Mouse (Mus musculus): ENCODE measurements around the gene Kif5a. TPM values are rescaled to one million over a fixed set of nuclear protein-coding genes. Genes with fewer than 3 reads are reported as not detected.

The Kif5a gene
- polyA plus RNA-seq, 1 experiment from 2014 or later, result 1.2 TPM

- H3K9me3 ChIP-seq (ENCODE audit: control insufficient read depth, low read length), result 0 out of 2 replicates have a peak, but pooled peaks cover 3% of the 10 kb centered on the region
- H3K27me3 ChIP-seq (ENCODE audit: control insufficient read depth, insufficient read depth, low read depth, low read length), result peaks cover 3% of the 10 kb centered on the region; the same call in 1 of the 2 replicates
- peak overlapping the region; percentile 67 for H3K4me3 ChIP-seq (ENCODE audit: low read length)
- H3K27ac ChIP-seq (ENCODE audit: low read length), result peak overlapping the region; percentile 93
- H3K36me3 ChIP-seq (ENCODE audit: control insufficient read depth, insufficient read depth, low read length), result peaks cover 10% of the 10 kb centered on the region
- peaks cover 30% of the 10 kb centered on the region for H3K4me1 ChIP-seq (replicated peaks; ENCODE audit: control insufficient read depth, insufficient read depth, low read length)
- H3K4me2 ChIP-seq (ENCODE audit: low read depth, low read length), result peak overlapping the region; percentile 94
- ATAC-seq (ENCODE audit: low read depth), result peak; percentile 84
- H3K9ac ChIP-seq (ENCODE audit: low read length), result peak overlapping the region; percentile 82
- 0% methylated on average over 30 of the region's 46 CpGs for WGBS
Measured at GRCm38 (mm10) chr10:127188465-127189115, 74.6 kb downstream of the Kif5a start.

GRCm38 (mm10) chr10:127188079-127188453 lies 75.1 kb downstream of the Kif5a start:
- Histone ChIP-seq H3K9me3 (ENCODE audit: control insufficient read depth, low read length) (0 out of 2 replicates have a peak, but pooled peaks cover 3% of the 10 kb centered on the region), H3K36me3 (ENCODE audit: control insufficient read depth, insufficient read depth, low read length) (peaks cover 10% of the 10 kb centered on the region), H3K4me2 (ENCODE audit: low read depth, low read length) (peak overlapping the region; percentile 94), H3K27ac (ENCODE audit: low read length) (peak overlapping the region; percentile 93), H3K9ac (ENCODE audit: low read length) (peak overlapping the region; percentile 82), H3K27me3 (ENCODE audit: control insufficient read depth, insufficient read depth, low read depth, low read length) (peaks cover 3% of the 10 kb centered on the region; the same call in 1 of the 2 replicates), H3K4me3 (ENCODE audit: low read length) (peak overlapping the region; percentile 67), H3K4me1 (replicated peaks; ENCODE audit: control insufficient read depth, insufficient read depth, low read length) (peaks cover 30% of the 10 kb centered on the region)
- under 1% methylated on average over 15 of the region's 21 CpGs for WGBS
- ATAC-seq (ENCODE audit: low read depth), result no peak

- Histone ChIP-seq H3K27me3 (ENCODE audit: control insufficient read depth, insufficient read depth, low read depth, low read length) (peaks cover 3% of the 10 kb centered on the region; the same call in 1 of the 2 replicates), H3K4me1 (replicated peaks; ENCODE audit: control insufficient read depth, insufficient read depth, low read length) (peaks cover 30% of the 10 kb centered on the region), H3K9me3 (ENCODE audit: control insufficient read depth, low read length) (0 out of 2 replicates have a peak, but pooled peaks cover 3% of the 10 kb centered on the region), H3K27ac (ENCODE audit: low read length) (peak overlapping the region; percentile 93; the same call in 1 of the 2 replicates), H3K4me3 (ENCODE audit: low read length) (peak overlapping the region; percentile 67), H3K9ac (ENCODE audit: low read length) (peak overlapping the region; percentile 82), H3K4me2 (ENCODE audit: low read depth, low read length) (peak overlapping the region; percentile 94), H3K36me3 (ENCODE audit: control insufficient read depth, insufficient read depth, low read length) (peaks cover 10% of the 10 kb centered on the region)
- 51% methylated on average over 10 of the region's 10 CpGs for WGBS
- no peak for ATAC-seq (ENCODE audit: low read depth)
Measured at GRCm38 (mm10) chr10:127187371-127188078, 75.6 kb downstream of the Kif5a start.

- Histone ChIP-seq H3K4me2 (ENCODE audit: low read depth, low read length) (no peak overlapping the region), H3K36me3 (ENCODE audit: control insufficient read depth, insufficient read depth, low read length) (peaks cover 7% of the 10 kb centered on the region), H3K4me1 (replicated peaks; ENCODE audit: control insufficient read depth, insufficient read depth, low read length) (peaks cover 29% of the 10 kb centered on the region), H3K9ac (ENCODE audit: low read length) (no peak overlapping the region), H3K4me3 (ENCODE audit: low read length) (no peak overlapping the region), H3K9me3 (ENCODE audit: control insufficient read depth, low read length) (0 out of 2 replicates have a peak, but pooled peaks cover 3% of the 10 kb centered on the region), H3K27ac (ENCODE audit: low read length) (no peak overlapping the region), H3K27me3 (ENCODE audit: control insufficient read depth, insufficient read depth, low read depth, low read length) (peaks cover 5% of the 10 kb centered on the region; the same call in 1 of the 2 replicates)
- WGBS, result 88% methylated on average over 1 of the region's 1 CpGs
- no peak for ATAC-seq (ENCODE audit: low read depth)
Measured at GRCm38 (mm10) chr10:127186451-127186850, 76.7 kb downstream of the Kif5a start.

- no peak overlapping the region for H3K4me3 ChIP-seq (ENCODE audit: low read length)
- WGBS, result 76% methylated on average over 15 of the region's 15 CpGs
- H3K4me2 ChIP-seq (ENCODE audit: low read depth, low read length), result no peak overlapping the region
- H3K36me3 ChIP-seq (ENCODE audit: control insufficient read depth, insufficient read depth, low read length), result peaks cover 7% of the 10 kb centered on the region
- H3K4me1 ChIP-seq (replicated peaks; ENCODE audit: control insufficient read depth, insufficient read depth, low read length), result peaks cover 21% of the 10 kb centered on the region
- H3K9me3 ChIP-seq (ENCODE audit: control insufficient read depth, low read length), result 0 out of 2 replicates have a peak, but pooled peaks cover 3% of the 10 kb centered on the region
- H3K9ac ChIP-seq (ENCODE audit: low read length), result no peak overlapping the region
- no peak for ATAC-seq (ENCODE audit: low read depth)
- peaks cover 13% of the 10 kb centered on the region for H3K27me3 ChIP-seq (ENCODE audit: control insufficient read depth, insufficient read depth, low read depth, low read length)
- H3K27ac ChIP-seq (ENCODE audit: low read length), result no peak overlapping the region
Measured at GRCm38 (mm10) chr10:127185506-127185905, 77.6 kb downstream of the Kif5a start.

- 0 out of 2 replicates have a peak, but pooled peaks cover 3% of the 10 kb centered on the region for H3K9me3 ChIP-seq (ENCODE audit: control insufficient read depth, low read length)
- H3K9ac ChIP-seq (ENCODE audit: low read length), result no peak overlapping the region
- peaks cover 17% of the 10 kb centered on the region for H3K27me3 ChIP-seq (ENCODE audit: control insufficient read depth, insufficient read depth, low read depth, low read length)
- 69% methylated on average over 9 of the region's 9 CpGs for WGBS
- ATAC-seq (ENCODE audit: low read depth), result no peak
- peaks cover 20% of the 10 kb centered on the region for H3K4me1 ChIP-seq (replicated peaks; ENCODE audit: control insufficient read depth, insufficient read depth, low read length)
- peaks cover 7% of the 10 kb centered on the region for H3K36me3 ChIP-seq (ENCODE audit: control insufficient read depth, insufficient read depth, low read length)
- no peak overlapping the region for H3K27ac ChIP-seq (ENCODE audit: low read length)
- no peak overlapping the region for H3K4me3 ChIP-seq (ENCODE audit: low read length)
- H3K4me2 ChIP-seq (ENCODE audit: low read depth, low read length), result no peak overlapping the region
Measured at GRCm38 (mm10) chr10:127185101-127185500, 78.0 kb downstream of the Kif5a start.

GRCm38 (mm10) chr10:127183759-127184158 lies 79.4 kb downstream of the Kif5a start:
- no peak overlapping the region for H3K4me3 ChIP-seq (ENCODE audit: low read length)
- H3K27me3 ChIP-seq (ENCODE audit: control insufficient read depth, insufficient read depth, low read depth, low read length), result peaks cover 31% of the 10 kb centered on the region
- WGBS, result 28% methylated on average over 20 of the region's 20 CpGs
- H3K9me3 ChIP-seq (ENCODE audit: control insufficient read depth, low read length), result 0 out of 2 replicates have a peak, but pooled peaks cover 3% of the 10 kb centered on the region
- H3K4me2 ChIP-seq (ENCODE audit: low read depth, low read length), result peak overlapping the region; percentile 21; the same call in 1 of the 2 replicates
- peaks cover 7% of the 10 kb centered on the region for H3K36me3 ChIP-seq (ENCODE audit: control insufficient read depth, insufficient read depth, low read length)
- no peak overlapping the region for H3K27ac ChIP-seq (ENCODE audit: low read length)
- H3K9ac ChIP-seq (ENCODE audit: low read length), result no peak overlapping the region
- peaks cover 8% of the 10 kb centered on the region for H3K4me1 ChIP-seq (replicated peaks; ENCODE audit: control insufficient read depth, insufficient read depth, low read length)
- ATAC-seq (ENCODE audit: low read depth), result no peak

- no peak overlapping the region for H3K4me3 ChIP-seq (ENCODE audit: low read length)
- H3K36me3 ChIP-seq (ENCODE audit: control insufficient read depth, insufficient read depth, low read length), result peaks cover 7% of the 10 kb centered on the region
- H3K9ac ChIP-seq (ENCODE audit: low read length), result no peak overlapping the region
- H3K4me2 ChIP-seq (ENCODE audit: low read depth, low read length), result no peak overlapping the region
- H3K4me1 ChIP-seq (replicated peaks; ENCODE audit: control insufficient read depth, insufficient read depth, low read length), result peaks cover 12% of the 10 kb centered on the region
- no peak for ATAC-seq (ENCODE audit: low read depth)
- 77% methylated on average over 4 of the region's 4 CpGs for WGBS
- no peak overlapping the region for H3K27ac ChIP-seq (ENCODE audit: low read length)
- H3K27me3 ChIP-seq (ENCODE audit: control insufficient read depth, insufficient read depth, low read depth, low read length), result peaks cover 41% of the 10 kb centered on the region
- H3K9me3 ChIP-seq (ENCODE audit: control insufficient read depth, low read length), result 0 out of 2 replicates have a peak, but pooled peaks cover 3% of the 10 kb centered on the region
Measured at GRCm38 (mm10) chr10:127182624-127183023, 80.5 kb downstream of the Kif5a start.

GRCm38 (mm10) chr10:127181566-127181965 lies 81.6 kb downstream of the Kif5a start:
- Histone ChIP-seq H3K27me3 (ENCODE audit: control insufficient read depth, insufficient read depth, low read depth, low read length) (peaks cover 49% of the 10 kb centered on the region), H3K9me3 (ENCODE audit: control insufficient read depth, low read length) (0 out of 2 replicates have a peak, but pooled peaks cover 1% of the 10 kb centered on the region), H3K4me3 (ENCODE audit: low read length) (no peak overlapping the region), H3K4me1 (replicated peaks; ENCODE audit: control insufficient read depth, insufficient read depth, low read length) (peaks cover 12% of the 10 kb centered on the region), H3K27ac (ENCODE audit: low read length) (no peak overlapping the region), H3K4me2 (ENCODE audit: low read depth, low read length) (no peak overlapping the region), H3K36me3 (ENCODE audit: control insufficient read depth, insufficient read depth, low read length) (peaks cover 2% of the 10 kb centered on the region), H3K9ac (ENCODE audit: low read length) (no peak overlapping the region)
- WGBS, result 53% methylated on average over 6 of the region's 6 CpGs
- ATAC-seq (ENCODE audit: low read depth), result no peak
